ENCODE assay signal across 8 mouse cellular contexts in genomic region chr8:128679909-128680308, GRCm38 (mm10). TPM values are rescaled to one million over a fixed set of nuclear protein-coding genes. Genes with fewer than 3 reads are reported as not detected.
DNase-seq lines count a peak whose midpoint lies in the region; ATAC-seq and TF ChIP-seq lines count a peak whose summit lies in the region.

No protein-coding gene starts in this region.

- peak; percentile 67; the same call in 1 of the 2 replicates for TF ChIP-seq EP300 in lung, postnatal 0 days (IDR thresholded peaks at IDR 0.05)

- H3K9ac ChIP-seq in lung, postnatal 0 days (replicated peaks; ENCODE audit: low read depth) = no peak overlapping the region
- H3K9ac ChIP-seq in midbrain, embryonic 15.5 days = no peak overlapping the region

- no peak for DNase-seq in frontal cortex, postnatal 10 days (ENCODE audit: low spot score in 2 of 2)
- DNase-seq in gastrocnemius, adult 8-10 months (ENCODE audit: low spot score in 2 of 2) = peak; percentile 14 to 23
- peak; percentile 60 for DNase-seq in kidney, adult 11 months
- peak; percentile 95 for DNase-seq in lung, postnatal 0 days (ENCODE audit: low spot score)
- DNase-seq in thymus, adult 18-20 months = no peak
- no peak for DNase-seq in cerebellum, adult 11 months

- H3K4me1 ChIP-seq in lung, postnatal 0 days (ENCODE audit: insufficient read depth, low read depth, low read length) = 0 out of 2 replicates have a peak, but pooled peaks cover 4% of the 10 kb centered on the region
- 0 out of 2 replicates have a peak, but pooled peaks cover 2% of the 10 kb centered on the region for H3K4me1 ChIP-seq in midbrain, embryonic 15.5 days

- ATAC-seq in frontal cortex, adult (ENCODE audit: low TSS enrichment) = peak; percentile 94
- ATAC-seq in lung, postnatal 0 days = peak; percentile 95
- ATAC-seq in midbrain, embryonic 15.5 days (replicated peaks) = no peak

- H3K36me3 ChIP-seq in lung, postnatal 0 days (ENCODE audit: insufficient read depth, low read length) = no peaks in the 10 kb centered on the region
- no peaks in the 10 kb centered on the region for H3K36me3 ChIP-seq in midbrain, embryonic 15.5 days (replicated peaks)

- H3K9me3 ChIP-seq in lung, postnatal 0 days (ENCODE audit: low read length) = no peaks in the 10 kb centered on the region
- no peaks in the 10 kb centered on the region for H3K9me3 ChIP-seq in midbrain, embryonic 15.5 days

- peak overlapping the region; percentile 66 for H3K27ac ChIP-seq in lung, postnatal 0 days (ENCODE audit: low read length)
- H3K27ac ChIP-seq in midbrain, embryonic 15.5 days = no peak overlapping the region

- H3K4me3 ChIP-seq in lung, postnatal 0 days (ENCODE audit: low read depth, low read length) = no peak overlapping the region
- no peak overlapping the region for H3K4me3 ChIP-seq in midbrain, embryonic 15.5 days

- H3K4me2 ChIP-seq in lung, postnatal 0 days (replicated peaks; ENCODE audit: low read depth, low read length) = no peak overlapping the region
- H3K4me2 ChIP-seq in midbrain, embryonic 15.5 days = no peak overlapping the region

- no peaks in the 10 kb centered on the region for H3K27me3 ChIP-seq in lung, postnatal 0 days (replicated peaks; ENCODE audit: insufficient read depth, low read length)
- no peaks in the 10 kb centered on the region for H3K27me3 ChIP-seq in midbrain, embryonic 15.5 days (replicated peaks)

- 13% methylated on average over 2 of the region's 2 CpGs for WGBS in lung, postnatal 0 days
- WGBS in midbrain, embryonic 15.5 days = 82% methylated on average over 2 of the region's 2 CpGs

- TF ChIP-seq CTCF in lung, postnatal 0 days (IDR thresholded peaks at IDR 0.05) = no peak

RNA-seq across cellular contexts. Expression of gene Itgb1, which starts 5.5 kb away (rescaled TPM):
- 100 to 1,000 TPM; 151 to 175 (median 167) TPM for total RNA-seq in gastrocnemius, adult 8-10 months (2022)
- 344 and 369 TPM in 2 replicates for polyA plus RNA-seq in lung, postnatal 0 days (2015; fragmentation: Nextera tagmentation; extraction: Ambion mirVana)
- 75.4 and 78.2 TPM in 2 replicates for polyA plus RNA-seq in midbrain, embryonic 15.5 days (2015; fragmentation: Nextera tagmentation; extraction: Ambion mirVana)

Comparison
In these comparisons a context has a peak if more than half of its experiments do, and no peak if none do; other contexts are left out.
1. DNase-seq: peak in gastrocnemius, adult 8-10 months (2 of 2), kidney, adult 11 months (single experiment) and lung, postnatal 0 days (single experiment); none in frontal cortex, postnatal 10 days (0 of 2), thymus, adult 18-20 months (0 of 2) and cerebellum, adult 11 months (single experiment).